Mouse (Mus musculus): ENCODE results near the gene Wdr64.

The Wdr64 gene

GRCm38 (mm10) chr1:175725771-175726170 is 27.4 kb downstream of the Wdr64 start:
- DNase-seq (ENCODE audit: low spot score in 2 of 2), result no peak

GRCm38 (mm10) chr1:175754576-175755364 is 56.4 kb downstream of the Wdr64 start:
- DNase-seq (ENCODE audit: low spot score in 2 of 2), result no peak

DNA sequence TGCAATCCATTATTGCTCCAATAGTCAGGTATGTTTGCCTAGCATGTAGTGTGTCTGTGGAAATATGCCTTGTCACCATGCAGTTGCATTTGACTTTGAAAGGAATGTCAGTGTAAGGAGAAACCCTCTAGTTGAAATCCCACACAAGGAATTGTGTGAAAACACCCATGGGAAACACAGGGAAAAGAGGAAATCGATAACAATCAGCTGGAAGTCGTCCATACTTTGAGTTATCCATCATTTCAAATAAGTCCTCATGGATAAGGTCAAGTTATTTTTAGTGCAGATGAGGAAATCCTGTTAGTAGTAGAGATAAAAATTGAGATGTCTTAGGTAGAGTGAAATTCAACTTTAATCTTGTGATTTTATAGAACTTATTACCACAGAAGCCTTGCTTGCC is 96.3 kb downstream of the Wdr64 start:
- DNase-seq (ENCODE audit: low spot score in 2 of 2), result no peak

DNA sequence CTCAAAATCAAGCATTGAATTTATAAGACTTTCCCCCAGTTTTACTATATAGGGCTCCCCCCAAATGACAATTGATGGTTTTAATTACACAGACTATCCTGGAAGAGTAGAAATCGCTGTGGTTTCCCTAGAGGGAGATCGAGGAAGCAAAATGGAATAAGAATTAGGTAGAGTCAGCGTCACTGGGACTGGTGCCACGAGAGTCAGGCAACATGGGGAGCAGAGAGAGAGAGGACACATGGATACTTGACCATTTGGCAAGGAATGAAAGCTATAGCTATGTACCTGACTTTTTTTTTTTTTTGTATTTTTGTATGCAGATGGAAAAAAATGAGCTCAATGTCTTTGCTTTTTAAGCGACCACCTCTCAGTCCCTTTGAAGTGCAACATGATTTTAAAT is 110.0 kb downstream of the Wdr64 start:
- DNase-seq (ENCODE audit: low spot score in 2 of 2), result no peak

GRCm38 (mm10) chr1:175811625-175812024 is 113.2 kb downstream of the Wdr64 start:
- DNase-seq (ENCODE audit: low spot score in 2 of 2), result no peak

- no peak for DNase-seq (ENCODE audit: low spot score in 2 of 2)
Measured at GRCm38 (mm10) chr1:175823815-175824438, 125.5 kb downstream of the Wdr64 start.

- DNase-seq (ENCODE audit: low spot score in 2 of 2), result no peak
Measured at GRCm38 (mm10) chr1:175828539-175828938, 130.1 kb downstream of the Wdr64 start.

GRCm38 (mm10) chr1:175829220-175829619 is 130.8 kb downstream of the Wdr64 start:
- no peak for DNase-seq (ENCODE audit: low spot score in 2 of 2)

GRCm38 (mm10) chr1:175855515-175855914 is 157.1 kb downstream of the Wdr64 start:
- no peak for DNase-seq (ENCODE audit: low spot score in 2 of 2)
